Mouse (Mus musculus): ENCODE data around the gene Mgarp. TPM values are rescaled to one million over a fixed set of nuclear protein-coding genes. Genes with fewer than 3 reads are reported as not detected.
A peak's percentile ranks its signal among the peaks of the same experiment; 100 is the strongest.

Mgarp gene
- polyA plus RNA-seq, 1 experiment from 2014 or later, result 3.8 TPM

DNA sequence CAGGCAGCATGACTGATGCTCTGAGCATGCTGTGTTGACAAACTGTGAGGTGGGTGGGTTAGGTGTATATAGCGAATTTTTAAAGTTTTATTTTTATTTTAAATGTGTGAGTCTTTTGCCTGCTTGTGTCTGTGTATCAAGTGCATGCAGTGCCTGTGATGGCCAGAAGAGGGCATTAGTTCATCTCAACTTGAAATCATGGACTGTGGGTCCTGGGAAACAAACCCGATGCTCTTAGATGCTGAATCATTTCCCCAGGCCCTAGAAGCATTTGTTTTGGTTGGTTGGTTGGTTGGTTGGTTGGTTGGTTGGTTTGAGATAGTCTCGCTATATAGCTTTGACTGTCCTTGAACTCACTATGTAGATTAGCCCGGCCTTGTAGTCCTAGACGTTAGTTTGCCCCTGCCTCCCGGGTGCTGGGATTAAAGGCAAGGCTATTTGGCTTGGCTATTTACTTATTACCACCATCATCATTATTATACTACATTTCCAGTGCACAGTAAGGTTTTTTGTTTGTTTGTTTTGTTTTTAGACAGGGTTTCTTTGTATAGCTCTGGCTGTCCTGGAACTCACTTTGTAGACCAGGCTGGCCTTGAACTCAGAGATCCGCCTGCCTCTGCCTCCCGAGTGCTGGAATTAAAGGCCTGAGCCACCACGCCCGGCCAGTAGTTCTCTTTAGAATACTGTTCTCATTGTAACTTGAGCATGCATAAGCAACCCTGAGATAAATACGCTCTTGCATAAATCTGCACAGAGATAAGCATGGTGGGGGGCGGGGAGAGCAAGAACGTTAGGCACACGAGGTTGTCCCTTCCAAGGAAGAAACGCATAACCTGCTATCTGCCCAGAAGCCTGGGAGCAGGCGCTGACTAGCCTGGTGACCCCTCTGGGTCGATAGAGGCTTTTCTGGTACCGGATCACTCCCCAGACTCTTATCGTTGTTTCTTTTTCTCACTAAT, 21.0 kb downstream of the Mgarp start:
- 89% methylated on average over 19 of the region's 19 CpGs for WGBS
- no peak for DNase-seq (ENCODE audit: low spot score)
- no peaks in the 10 kb centered on the region for H3K27me3 ChIP-seq (ENCODE audit: low read depth, poor library complexity, severe bottlenecking)
- no peak overlapping the region for H3K4me3 ChIP-seq
- no peak overlapping the region for H3K27ac ChIP-seq
- peaks cover 11% of the 10 kb centered on the region for H3K4me1 ChIP-seq
- no peaks in the 10 kb centered on the region for H3K9me3 ChIP-seq (replicated peaks)
- H3K36me3 ChIP-seq, result no peaks in the 10 kb centered on the region

DNA sequence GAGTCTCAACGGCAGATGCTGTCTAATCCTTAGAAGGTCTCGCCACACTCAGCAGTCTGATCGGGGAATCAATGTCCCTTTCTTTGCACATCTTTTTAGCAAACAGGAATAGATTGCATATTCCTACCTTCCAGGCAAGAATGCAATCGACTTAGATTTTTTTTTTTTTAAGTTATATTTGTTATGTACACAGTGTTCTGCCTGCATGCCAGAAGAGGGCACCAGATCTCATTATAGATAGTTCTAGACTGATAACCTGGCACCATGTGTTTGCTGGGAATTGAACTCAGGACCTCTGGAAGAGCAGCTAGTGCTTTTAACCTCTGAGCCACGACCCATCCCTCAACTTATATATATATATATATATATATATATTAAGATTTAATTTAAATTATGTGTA, 23.0 kb downstream of the Mgarp start:
- WGBS, result 76% methylated on average over 5 of the region's 5 CpGs
- H3K4me1 ChIP-seq, result peaks cover 7% of the 10 kb centered on the region
- DNase-seq (ENCODE audit: low spot score), result no peak
- no peaks in the 10 kb centered on the region for H3K36me3 ChIP-seq
- H3K27me3 ChIP-seq (ENCODE audit: low read depth, poor library complexity, severe bottlenecking), result no peaks in the 10 kb centered on the region
- H3K9me3 ChIP-seq (replicated peaks), result no peaks in the 10 kb centered on the region
- H3K4me3 ChIP-seq, result no peak overlapping the region
- H3K27ac ChIP-seq, result no peak overlapping the region

DNA sequence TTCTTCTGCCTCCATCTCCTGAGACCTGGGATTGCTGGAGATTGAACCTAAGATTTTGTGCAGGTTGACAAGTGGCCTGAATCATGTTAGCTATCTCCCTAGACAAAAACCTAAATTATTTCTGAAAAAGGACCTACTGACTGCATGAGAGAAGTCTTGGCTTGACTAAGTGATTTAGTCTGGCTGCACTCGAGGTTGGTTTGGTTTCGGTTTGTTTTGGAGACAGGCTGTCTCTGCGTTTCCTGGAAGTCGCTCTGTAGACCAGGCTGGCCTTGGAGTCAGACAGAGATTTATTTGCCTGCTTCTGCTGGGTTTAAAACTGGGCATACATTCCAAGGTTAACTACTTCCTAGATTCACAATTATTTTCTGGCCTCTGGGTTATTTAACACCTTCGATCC, 23.7 kb downstream of the Mgarp start:
- Histone ChIP-seq H3K27ac (no peak overlapping the region), H3K9me3 (replicated peaks) (no peaks in the 10 kb centered on the region), H3K27me3 (ENCODE audit: low read depth, poor library complexity, severe bottlenecking) (no peaks in the 10 kb centered on the region), H3K4me1 (0 out of 2 replicates have a peak, but pooled peaks cover under 1% of the 10 kb centered on the region), H3K4me3 (no peak overlapping the region), H3K36me3 (no peaks in the 10 kb centered on the region)
- DNase-seq (ENCODE audit: low spot score), result no peak
- 72% methylated on average over 5 of the region's 5 CpGs for WGBS

GRCm38 (mm10) chr3:51371826-51372225, 24.7 kb downstream of the Mgarp start:
- no peak overlapping the region for H3K27ac ChIP-seq
- no peak for DNase-seq (ENCODE audit: low spot score)
- no peaks in the 10 kb centered on the region for H3K36me3 ChIP-seq
- H3K4me1 ChIP-seq, result no peaks in the 10 kb centered on the region
- 77% methylated on average over 2 of the region's 2 CpGs for WGBS
- H3K27me3 ChIP-seq (ENCODE audit: low read depth, poor library complexity, severe bottlenecking), result no peaks in the 10 kb centered on the region
- no peaks in the 10 kb centered on the region for H3K9me3 ChIP-seq (replicated peaks)
- no peak overlapping the region for H3K4me3 ChIP-seq

DNA sequence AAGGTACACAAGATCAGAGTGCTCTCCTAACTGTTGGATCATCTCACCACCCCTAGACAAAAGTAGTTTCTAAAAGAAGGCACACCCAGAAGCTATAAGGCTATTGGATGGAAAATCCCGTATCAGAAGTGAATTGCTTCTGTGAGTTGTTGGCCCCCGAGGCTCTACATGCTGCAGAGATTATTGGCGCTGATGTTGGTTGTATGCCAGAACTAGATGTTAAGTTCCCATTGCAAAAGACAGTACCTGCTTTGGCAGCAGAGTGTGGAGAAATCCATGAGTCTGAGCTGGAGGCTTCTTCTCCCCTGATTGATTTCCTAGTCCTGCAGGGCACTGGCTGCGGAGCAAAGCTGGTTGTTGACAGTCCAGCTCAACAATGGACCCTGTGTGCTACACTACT, 28.5 kb downstream of the Mgarp start:
- 86% methylated on average over 4 of the region's 4 CpGs for WGBS
- Histone ChIP-seq H3K27me3 (ENCODE audit: low read depth, poor library complexity, severe bottlenecking) (peaks cover 24% of the 10 kb centered on the region), H3K4me3 (no peak overlapping the region), H3K9me3 (replicated peaks) (no peaks in the 10 kb centered on the region), H3K36me3 (no peaks in the 10 kb centered on the region), H3K4me1 (peaks cover 14% of the 10 kb centered on the region), H3K27ac (no peak overlapping the region)
- no peak for DNase-seq (ENCODE audit: low spot score)

GRCm38 (mm10) chr3:51366926-51367325, 29.6 kb downstream of the Mgarp start:
- 83% methylated on average over 4 of the region's 4 CpGs for whole genome bisulfite sequencing
- Histone ChIP-seq H3K27me3 (ENCODE audit: low read depth, poor library complexity, severe bottlenecking) (peaks cover 28% of the 10 kb centered on the region), H3K36me3 (no peaks in the 10 kb centered on the region), H3K27ac (no peak overlapping the region), H3K4me3 (no peak overlapping the region), H3K9me3 (replicated peaks) (no peaks in the 10 kb centered on the region), H3K4me1 (peaks cover 14% of the 10 kb centered on the region)
- DNase-seq (ENCODE audit: low spot score), result no peak

DNA sequence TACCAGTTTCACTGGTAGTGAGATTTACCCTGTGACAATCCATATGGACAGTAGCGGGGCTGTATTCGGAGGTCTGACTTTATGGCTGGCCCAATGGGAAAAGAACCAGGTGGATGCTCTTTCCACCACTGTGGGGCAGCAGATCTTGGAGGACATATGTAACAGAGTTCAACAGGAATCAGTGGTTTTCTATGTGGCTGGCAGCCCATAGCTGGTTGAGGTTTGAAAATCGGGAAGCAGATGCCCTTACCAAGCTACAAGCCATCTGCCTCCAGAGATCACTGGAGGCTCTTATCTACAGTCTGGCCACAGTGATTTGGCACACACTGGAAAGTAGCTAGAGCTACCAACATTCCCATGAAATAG, 31.0 kb downstream of the Mgarp start:
- H3K9me3 ChIP-seq (replicated peaks), result no peaks in the 10 kb centered on the region
- peaks cover 19% of the 10 kb centered on the region for H3K4me1 ChIP-seq
- no peaks in the 10 kb centered on the region for H3K36me3 ChIP-seq
- WGBS, result 11% methylated on average over 3 of the region's 3 CpGs
- no peak for DNase-seq (ENCODE audit: low spot score)
- H3K27ac ChIP-seq, result peak overlapping the region; percentile 72; the same call in 1 of the 2 replicates
- peak overlapping the region; percentile 56 for H3K4me3 ChIP-seq
- peaks cover 28% of the 10 kb centered on the region for H3K27me3 ChIP-seq (ENCODE audit: low read depth, poor library complexity, severe bottlenecking)

DNA sequence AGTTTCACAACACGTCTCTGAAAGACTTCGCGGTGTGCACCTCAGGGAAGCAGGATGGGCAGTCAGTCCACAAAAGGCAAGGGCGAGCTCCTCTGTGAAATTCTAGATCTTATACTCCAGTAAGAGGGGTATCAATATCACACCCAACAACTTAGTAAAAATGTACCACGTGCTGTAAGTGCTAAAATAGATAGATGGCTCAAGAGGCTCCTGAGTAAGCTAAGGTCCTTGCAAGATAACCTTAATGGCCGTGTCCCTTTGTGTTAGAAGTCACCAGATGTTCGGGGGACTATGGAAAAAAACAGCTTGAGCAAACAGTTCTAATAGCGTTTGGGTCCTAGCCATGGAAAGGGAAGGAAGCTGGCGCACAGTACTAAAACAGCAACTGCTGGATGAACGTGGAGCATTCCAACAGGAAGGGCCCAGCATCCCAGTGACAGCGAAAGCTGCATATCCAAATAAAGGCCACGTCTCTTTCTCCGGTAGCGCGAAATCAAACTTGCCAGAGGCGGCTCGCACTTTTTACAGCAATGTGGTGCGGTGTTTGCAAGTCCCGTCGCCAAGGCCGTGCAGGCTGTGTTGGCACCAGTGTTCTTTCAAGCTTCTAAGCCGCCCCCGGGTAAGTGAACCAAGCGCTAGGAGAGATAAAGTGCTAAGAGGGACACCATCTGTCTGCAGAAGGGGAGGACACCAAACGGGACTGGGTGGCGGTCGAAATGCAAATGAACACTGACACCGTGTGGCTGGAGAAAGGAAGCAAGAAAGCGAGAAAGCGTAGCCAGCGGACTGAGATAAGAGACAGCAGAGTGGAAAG, 31.6 kb downstream of the Mgarp start:
- peaks cover 19% of the 10 kb centered on the region for H3K4me1 ChIP-seq
- H3K9me3 ChIP-seq (replicated peaks), result no peaks in the 10 kb centered on the region
- peak; percentile 74 for DNase-seq (ENCODE audit: low spot score)
- H3K36me3 ChIP-seq, result no peaks in the 10 kb centered on the region
- H3K4me3 ChIP-seq, result peak overlapping the region; percentile 56
- H3K27me3 ChIP-seq (ENCODE audit: low read depth, poor library complexity, severe bottlenecking), result peaks cover 28% of the 10 kb centered on the region
- WGBS, result 6% methylated on average over 31 of the region's 31 CpGs
- H3K27ac ChIP-seq, result peak overlapping the region; percentile 72

DNA sequence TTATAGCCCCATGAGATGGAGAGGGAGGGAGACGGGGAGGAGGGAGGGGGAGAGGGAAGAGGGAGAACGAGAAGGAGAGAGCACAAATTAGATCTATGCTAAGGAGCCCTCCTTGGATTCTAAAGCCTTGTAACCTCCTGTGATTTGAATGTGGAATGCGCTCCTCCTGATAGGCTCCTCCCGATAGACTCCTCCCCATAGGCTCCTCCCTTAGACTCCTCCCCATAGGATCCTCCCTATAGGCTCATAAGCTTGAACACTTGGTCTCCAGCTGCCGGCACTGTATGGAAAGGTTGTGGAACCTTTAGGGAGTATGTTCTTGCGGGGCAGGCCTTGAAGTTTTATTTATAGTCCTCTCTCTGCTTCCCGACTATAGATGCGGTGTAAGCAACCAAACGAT, 35.5 kb downstream of the Mgarp start:
- Histone ChIP-seq H3K4me3 (no peak overlapping the region), H3K9me3 (replicated peaks) (no peaks in the 10 kb centered on the region), H3K27me3 (ENCODE audit: low read depth, poor library complexity, severe bottlenecking) (peaks cover 25% of the 10 kb centered on the region), H3K36me3 (no peaks in the 10 kb centered on the region), H3K27ac (peak overlapping the region; percentile 0; the same call in 1 of the 2 replicates), H3K4me1 (peaks cover 32% of the 10 kb centered on the region)
- 19% methylated on average over 9 of the region's 9 CpGs for WGBS
- DNase-seq (ENCODE audit: low spot score), result no peak

GRCm38 (mm10) chr3:51359558-51360307, 36.8 kb downstream of the Mgarp start:
- Histone ChIP-seq H3K36me3 (no peaks in the 10 kb centered on the region), H3K4me1 (peaks cover 21% of the 10 kb centered on the region), H3K9me3 (replicated peaks) (no peaks in the 10 kb centered on the region), H3K27ac (no peak overlapping the region), H3K27me3 (ENCODE audit: low read depth, poor library complexity, severe bottlenecking) (peaks cover 18% of the 10 kb centered on the region), H3K4me3 (peak overlapping the region; percentile 72)
- 16% methylated on average over 14 of the region's 14 CpGs for WGBS
- no peak for DNase-seq (ENCODE audit: low spot score)

DNA sequence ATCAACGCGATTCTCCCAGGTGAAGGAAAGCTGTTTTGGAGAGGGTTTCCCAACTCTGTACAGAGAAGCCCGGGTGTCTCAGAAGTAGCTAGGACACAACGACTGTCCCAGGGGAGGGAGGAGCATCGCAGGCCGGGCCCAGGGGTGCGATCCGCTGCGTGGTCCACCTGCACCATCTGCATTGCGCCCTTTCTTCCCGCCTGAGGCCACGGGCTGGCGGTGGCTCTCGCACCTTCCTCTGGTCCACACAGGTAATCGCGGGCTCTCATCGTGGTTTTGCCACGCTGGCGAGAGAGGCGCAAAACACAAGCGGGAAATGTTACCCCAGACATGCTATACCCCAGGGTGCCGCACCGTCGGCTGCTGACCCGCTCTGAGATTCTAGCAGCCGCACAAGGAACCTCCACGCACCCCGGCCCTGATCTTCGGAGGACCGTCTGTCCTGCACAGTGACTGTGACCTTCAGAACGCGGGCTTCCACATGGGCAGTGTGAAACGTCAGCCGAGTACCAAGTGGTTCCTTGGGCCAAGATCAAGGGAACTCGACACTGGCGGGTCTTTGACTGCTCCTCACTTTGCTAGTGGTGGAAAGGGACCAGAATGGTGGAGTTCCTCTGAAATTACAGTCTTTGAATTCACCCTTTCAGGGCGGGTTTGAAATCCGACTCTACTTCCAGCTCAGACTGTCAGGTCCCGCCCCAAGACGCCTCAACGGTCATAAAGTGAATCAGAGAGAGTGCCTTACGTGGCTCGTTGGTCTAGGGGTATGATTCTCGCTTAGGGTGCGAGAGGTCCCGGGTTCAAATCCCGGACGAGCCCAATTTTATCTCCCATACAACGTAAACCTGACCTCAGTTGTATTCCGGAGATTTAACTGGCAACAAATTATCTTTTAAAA, 37.6 kb downstream of the Mgarp start:
- H3K27me3 ChIP-seq (ENCODE audit: low read depth, poor library complexity, severe bottlenecking), result peaks cover 10% of the 10 kb centered on the region
- under 1% methylated on average over 50 of the region's 50 CpGs for WGBS
- H3K4me3 ChIP-seq, result peak overlapping the region; percentile 72
- no peaks in the 10 kb centered on the region for H3K9me3 ChIP-seq (replicated peaks)
- H3K4me1 ChIP-seq, result peaks cover 18% of the 10 kb centered on the region; the same call in 1 of the 2 replicates
- peak overlapping the region; percentile 72 for H3K27ac ChIP-seq
- no peaks in the 10 kb centered on the region for H3K36me3 ChIP-seq
- DNase-seq (ENCODE audit: low spot score), result peak; percentile 93

- Histone ChIP-seq H3K4me1 (peaks cover 18% of the 10 kb centered on the region; the same call in 1 of the 2 replicates), H3K27me3 (ENCODE audit: low read depth, poor library complexity, severe bottlenecking) (0 out of 2 replicates have a peak, but pooled peaks cover 4% of the 10 kb centered on the region), H3K4me3 (peak overlapping the region; percentile 72), H3K27ac (no peak overlapping the region), H3K9me3 (replicated peaks) (no peaks in the 10 kb centered on the region), H3K36me3 (no peaks in the 10 kb centered on the region)
- DNase-seq (ENCODE audit: low spot score), result peak; percentile 88
- under 1% methylated on average over 15 of the region's 15 CpGs for WGBS
Measured at GRCm38 (mm10) chr3:51358181-51358580, 38.4 kb downstream of the Mgarp start.

Measured in limb, embryonic 10.5 days (tissue).